Mouse (Mus musculus) gastrocnemius, postnatal 25 days (tissue): Measurements from ENCODE around the gene Wdr24. TPM values are rescaled to one million over a fixed set of nuclear protein-coding genes. Genes with fewer than 3 reads are reported as not detected.
"Not testable (repeated sequence)": the region's sequence is repeated elsewhere in the genome, so short reads cannot be mapped to it uniquely, and the experiment has no call there.

ENCODE experiments used
- DNase-seq: peaks from one replicate; pipeline ENCODE4 v3.0.0; 2022
- total RNA-seq, 2 experiments: library from RNA; stranded (reverse); gene quantifications; 1 replicate in 1 of 2; 2 replicates in 1 of 2; pipeline ENCODE4 v1.2.3; 2021

Wdr24 gene
- total RNA-seq, 2 experiments from 2014 or later, result 9.3 to 10.5 TPM

- peak; percentile 89 for DNase-seq
Observed at GRCm38 (mm10) chr17:25860832-25861703, 37.6 kb downstream of the Wdr24 start, which contains the start of gene Wdr90. TSS of gene Wdr90 (minus strand) at chr17:25861501.

- DNase-seq, result no peak
Observed at GRCm38 (mm10) chr17:25861704-25862612, 38.5 kb downstream of the Wdr24 start.

- DNase-seq, result no peak
Observed at GRCm38 (mm10) chr17:25863681-25864080, 40.3 kb downstream of the Wdr24 start.

DNA sequence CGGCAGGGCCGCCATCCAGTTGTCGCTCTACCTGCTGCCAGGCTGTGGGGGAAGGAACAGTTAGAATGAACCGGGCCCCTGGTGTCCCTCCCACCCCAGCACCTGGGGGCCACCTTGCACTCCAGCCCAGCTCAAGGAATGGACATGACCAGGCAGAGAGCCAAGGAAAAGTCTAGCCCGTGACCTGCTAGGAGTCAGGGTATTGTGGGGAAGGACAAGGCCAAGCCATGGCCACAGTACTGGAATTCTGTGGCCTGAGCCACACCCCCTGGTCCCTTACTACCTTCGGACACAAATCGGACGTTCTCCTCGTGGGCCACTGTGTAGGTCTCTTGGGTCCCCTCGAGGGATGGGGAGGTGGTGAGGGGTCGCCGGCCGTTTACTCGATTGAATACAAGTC lies 40.9 kb downstream of the Wdr24 start:
- DNase-seq, result no peak

- DNase-seq, result no peak
Observed at GRCm38 (mm10) chr17:25865288-25865687, 41.9 kb downstream of the Wdr24 start.

GRCm38 (mm10) chr17:25866172-25866571 lies 42.7 kb downstream of the Wdr24 start:
- DNase-seq, result no peak

DNA sequence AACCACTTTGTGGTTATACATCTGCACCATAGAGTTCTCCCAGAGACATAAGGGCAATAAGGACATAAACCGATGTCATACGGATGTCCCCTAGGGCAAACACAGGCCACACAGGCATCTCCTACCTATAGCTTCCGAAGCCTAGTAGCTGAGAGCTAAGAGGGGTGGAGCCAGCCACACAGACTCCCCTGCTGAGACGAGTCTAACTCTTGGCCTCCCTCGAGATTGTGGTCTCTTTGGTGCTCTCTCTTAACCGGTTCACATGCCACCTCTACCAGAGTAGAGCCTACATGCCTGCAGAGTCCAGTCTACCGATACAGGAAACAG lies 44.0 kb downstream of the Wdr24 start:
- no peak for DNase-seq

DNA sequence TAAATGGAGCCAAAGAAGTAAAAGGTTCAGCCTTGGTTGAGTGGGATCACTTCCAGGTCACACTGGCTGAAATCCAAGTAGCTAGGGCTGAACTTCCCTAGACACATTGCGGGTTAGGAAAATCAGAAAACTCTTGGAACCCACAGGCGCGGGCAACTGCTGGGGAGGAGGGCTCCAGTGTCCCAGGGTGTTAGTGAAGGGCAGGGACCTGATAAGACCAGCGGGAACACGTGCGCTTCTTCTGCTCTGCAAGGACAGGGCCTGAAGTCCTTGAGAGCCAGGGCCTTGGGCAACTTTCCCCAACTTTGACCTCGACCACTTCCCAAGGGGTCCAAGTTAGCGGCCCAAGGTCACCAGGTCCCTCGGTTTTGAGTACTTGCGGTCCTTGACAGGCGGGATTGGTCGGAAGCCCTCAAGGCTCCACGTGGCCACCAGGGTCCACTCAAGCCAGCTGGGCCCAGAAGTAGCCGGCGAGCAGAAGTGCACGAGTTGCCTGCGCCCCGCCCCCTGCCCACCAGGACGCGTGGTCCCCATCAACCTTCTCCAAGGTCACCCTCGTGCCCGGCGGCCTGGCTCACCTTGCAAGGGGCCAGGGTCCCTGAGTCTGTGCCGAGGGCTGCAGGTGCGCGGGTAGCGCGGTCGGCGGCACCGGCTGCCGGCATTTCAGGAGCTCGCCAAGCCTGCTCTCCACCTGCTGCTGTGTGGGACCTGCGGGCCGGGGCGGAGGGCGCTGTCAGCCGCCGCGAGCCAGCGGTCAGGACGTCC lies 44.6 kb downstream of the Wdr24 start:
- peak; percentile 68 for DNase-seq

DNA sequence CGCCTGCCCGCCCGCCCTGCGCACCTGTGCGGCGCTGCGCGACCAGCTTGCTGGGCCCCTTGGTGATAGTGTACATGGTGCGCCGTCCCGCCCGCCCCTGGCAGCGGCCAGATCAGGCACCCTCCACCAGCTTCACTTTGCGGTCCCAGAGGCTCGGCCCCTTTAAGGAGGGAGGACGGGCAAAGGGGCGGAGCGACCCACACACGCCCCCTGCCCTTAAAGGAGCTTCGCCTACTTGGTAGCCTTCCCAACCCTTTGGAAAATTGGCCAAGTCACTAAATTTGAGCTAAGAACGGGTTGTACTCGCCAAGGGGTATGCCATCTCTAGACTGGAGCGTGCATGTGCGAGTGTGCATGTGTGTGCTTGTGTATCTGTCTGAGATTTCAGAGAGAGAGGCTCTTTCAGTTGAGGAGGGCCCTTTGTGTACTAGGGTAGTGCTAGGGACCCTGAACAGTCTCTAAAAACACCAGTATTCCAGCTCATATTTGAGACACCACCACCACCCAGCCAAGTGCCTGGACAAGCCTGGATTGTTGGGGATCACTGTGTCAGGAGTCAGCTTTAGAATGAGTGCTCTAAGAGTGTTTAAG lies 45.3 kb downstream of the Wdr24 start, which contains the start of gene Mcrip2:
Mcrip2 (minus strand) TSS at position 164 of the 591 bp plus-strand sequence.
- peak; percentile 88 for DNase-seq

DNA sequence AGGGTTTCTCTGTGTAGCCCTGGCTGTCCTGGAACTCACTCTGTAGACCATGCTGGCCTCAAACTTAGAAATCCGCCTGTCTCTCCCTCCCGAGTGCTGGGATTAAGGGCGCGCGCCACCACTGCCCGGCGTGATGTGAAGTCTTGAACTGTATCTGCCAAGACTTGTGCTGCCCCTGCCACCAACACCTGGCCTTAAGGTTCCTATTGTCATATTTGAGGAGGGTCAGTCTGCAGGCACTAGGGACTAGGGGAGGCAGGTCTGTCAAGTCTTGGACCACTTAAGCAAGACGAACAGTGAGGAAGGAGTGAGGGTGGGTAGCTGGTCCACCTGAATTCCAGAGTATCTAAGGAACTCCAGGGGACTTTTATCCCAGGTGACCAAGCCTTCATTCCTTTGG lies 46.1 kb downstream of the Wdr24 start:
- no peak for DNase-seq

DNA sequence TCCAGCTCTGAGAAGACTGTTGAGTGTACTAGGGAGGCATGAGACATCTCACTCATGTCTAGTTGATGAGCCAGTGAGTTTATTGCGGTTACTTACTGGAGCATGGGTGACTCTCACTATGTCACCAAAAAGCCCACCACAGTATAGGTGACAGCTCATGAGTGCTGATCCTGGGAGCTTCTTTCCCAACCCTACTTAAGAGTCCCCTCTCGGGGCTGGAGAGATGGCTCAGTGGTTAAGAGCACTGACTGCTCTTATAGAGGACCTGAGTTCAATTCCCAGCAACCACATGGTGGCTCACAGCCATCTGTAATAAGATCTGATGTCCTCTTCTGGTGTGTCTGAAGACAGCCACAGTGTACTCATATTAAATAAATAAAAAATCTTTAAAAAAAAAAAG lies 46.5 kb downstream of the Wdr24 start:
- DNase-seq, result no peak

DNA sequence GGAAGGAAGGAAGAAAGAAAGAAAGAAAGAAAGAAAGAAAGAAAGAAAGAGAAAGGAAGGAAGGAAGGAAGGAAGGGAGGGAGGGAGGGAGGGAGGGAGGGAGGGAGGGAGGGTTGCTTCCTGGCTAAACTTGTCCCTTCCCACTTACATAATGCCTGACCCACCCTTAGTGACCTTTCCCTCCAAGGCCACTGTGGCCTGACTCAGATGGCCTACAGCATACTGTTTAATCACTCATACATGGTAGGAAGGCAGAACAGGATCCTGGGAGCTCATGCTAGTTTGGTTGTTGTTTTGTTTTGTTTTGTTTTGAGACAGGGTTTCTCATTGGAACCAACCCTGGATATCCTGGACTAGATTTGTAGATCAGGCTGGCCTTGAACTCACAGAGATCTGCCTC lies 48.1 kb downstream of the Wdr24 start:
- not testable (repeated sequence) for DNase-seq

DNA sequence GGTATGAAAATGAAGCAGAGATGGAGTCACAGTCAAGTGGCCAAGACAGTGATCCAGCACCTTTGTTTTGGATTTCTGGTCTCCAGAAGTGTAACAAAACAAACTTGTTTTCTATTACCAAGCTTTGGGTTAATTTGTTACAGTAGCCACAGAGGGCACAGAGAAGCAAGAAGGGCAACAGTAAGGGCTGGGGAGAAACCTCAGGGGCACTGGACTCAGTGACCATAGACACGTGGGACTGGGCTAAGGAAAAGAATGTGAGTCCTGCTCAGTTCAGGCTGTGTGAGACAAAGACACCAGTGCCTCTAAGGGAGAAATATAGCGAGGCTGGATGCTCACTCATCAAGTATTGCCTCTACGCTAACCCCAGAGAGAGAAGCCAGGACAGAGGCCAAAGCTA lies 49.2 kb downstream of the Wdr24 start:
- DNase-seq, result no peak

- no peak for DNase-seq
Observed at GRCm38 (mm10) chr17:25873405-25874147, 50.1 kb downstream of the Wdr24 start.

DNA sequence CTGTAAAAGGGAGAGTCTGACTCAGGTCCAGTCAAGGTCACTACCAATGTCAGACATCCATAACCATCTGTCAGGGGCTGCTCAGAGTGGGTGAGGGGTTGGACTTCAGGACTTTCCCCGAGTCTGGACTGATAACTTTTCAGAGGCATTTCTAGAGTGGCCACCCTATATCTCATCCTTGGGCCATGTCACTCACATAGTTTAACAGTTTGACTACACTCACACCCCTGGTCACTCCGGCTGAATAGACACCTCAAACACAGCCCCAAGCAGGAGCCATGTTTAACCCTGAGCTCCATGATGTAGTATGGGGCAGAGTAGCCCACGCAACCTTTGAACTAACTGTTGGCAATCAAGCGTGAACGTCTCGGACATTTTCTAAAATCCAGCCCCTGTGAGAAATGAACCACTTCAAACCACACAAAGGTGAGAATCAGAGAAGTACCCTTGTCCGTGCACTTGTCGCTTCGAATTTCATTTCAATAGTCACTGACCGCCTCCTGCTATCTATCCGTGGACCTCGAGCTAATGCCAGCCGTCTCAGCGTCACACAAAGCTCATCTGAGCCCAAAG lies 50.8 kb downstream of the Wdr24 start:
- DNase-seq, result no peak

DNA sequence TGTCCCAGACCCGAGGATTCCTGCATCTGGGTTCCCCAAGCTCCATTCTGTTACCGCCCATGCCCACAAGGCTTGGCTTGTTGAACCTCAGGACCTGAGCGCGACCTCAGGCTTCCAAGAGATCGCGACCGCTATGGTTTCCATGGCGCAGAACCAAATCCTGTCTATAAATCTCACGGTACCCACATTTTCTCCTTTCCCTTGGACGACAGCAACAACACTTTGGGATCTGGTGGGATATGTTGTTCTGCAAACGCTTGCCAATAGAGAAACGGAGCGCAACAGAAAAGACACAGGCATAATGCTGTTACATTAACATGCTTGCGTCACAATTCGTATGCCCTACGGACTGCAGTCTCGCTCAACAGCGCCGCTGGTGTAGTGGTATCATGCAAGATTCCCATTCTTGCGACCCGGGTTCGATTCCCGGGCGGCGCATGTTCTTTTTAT lies 51.3 kb downstream of the Wdr24 start, which contains the start of gene Mettl26:
Mettl26 (plus strand) TSS at position 354 of the 450 bp plus-strand sequence.
- peak; percentile 80 for DNase-seq

- DNase-seq, result peak; percentile 87
Observed at GRCm38 (mm10) chr17:25875171-25876136, 52.0 kb downstream of the Wdr24 start.

DNA sequence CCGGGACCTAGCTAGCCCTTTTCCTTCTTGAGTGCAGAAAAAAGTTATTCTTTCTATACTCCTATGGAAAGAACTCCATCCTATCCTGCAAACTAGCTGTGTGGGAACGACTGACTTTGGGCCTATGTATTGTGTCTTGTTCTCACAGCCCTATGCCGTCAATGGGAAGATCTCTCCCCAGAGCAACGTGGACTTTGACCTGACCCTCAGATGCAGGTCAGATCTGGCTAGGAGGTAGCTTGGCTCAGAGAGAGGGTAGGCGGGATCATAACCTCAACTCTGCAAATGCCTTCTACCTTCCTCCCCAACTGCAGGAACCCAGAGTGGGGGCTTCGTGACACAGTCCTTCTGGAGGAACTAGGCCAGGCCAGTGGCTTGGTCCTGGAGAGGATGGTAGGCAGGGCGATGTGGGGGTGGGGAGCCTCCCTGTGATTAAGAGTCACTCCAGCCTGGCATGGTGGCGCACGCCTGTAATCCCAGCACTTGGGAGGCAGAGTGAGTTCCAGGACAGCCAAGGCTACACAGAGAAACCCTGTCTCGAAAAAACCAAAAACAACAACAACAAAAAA lies 53.0 kb downstream of the Wdr24 start:
- DNase-seq, result no peak

- no peak for DNase-seq
Observed at GRCm38 (mm10) chr17:25877025-25877424, 53.6 kb downstream of the Wdr24 start.
